Mouse (Mus musculus) kidney, adult 2 months (tissue): Measurements from ENCODE around the gene Cby3. TPM values are rescaled to one million over a fixed set of nuclear protein-coding genes. Genes with fewer than 3 reads are reported as not detected.

Experiments used
- DNase-seq: peaks from one replicate; pipeline ENCODE4 v3.0.0; 2021
- H3K27ac ChIP-seq: fragments of 200-500 bp; 2 replicates; pipeline ENCODE4 v1.5.1; 2012; ENCODE audit warnings: low read depth, low read length, control low read depth, inconsistent platforms; ENCODE audit not compliant: insufficient read depth
- H3K27me3 ChIP-seq: fragments of 200-500 bp; replicated peaks from 2 replicates; pipeline ENCODE4 v1.6.1; 2012; ENCODE audit warnings: mild to moderate bottlenecking, moderate library complexity, low read length, inconsistent platforms; ENCODE audit not compliant: control insufficient read depth, insufficient read depth
- H3K36me3 ChIP-seq: fragments of 200-500 bp; 2 replicates; pipeline ENCODE4 v1.6.1; 2012; ENCODE audit warnings: mild to moderate bottlenecking, moderate library complexity, low read length, inconsistent platforms; ENCODE audit not compliant: control insufficient read depth, insufficient read depth
- H3K4me1 ChIP-seq: fragments of 200-500 bp; 2 replicates; pipeline ENCODE4 v1.6.1; 2011; ENCODE audit warnings: low read length; ENCODE audit not compliant: control insufficient read depth, insufficient read depth
- H3K4me3 ChIP-seq: fragments of 200-500 bp; 2 replicates; pipeline ENCODE4 v1.5.1; 2011; ENCODE audit warnings: mild to moderate bottlenecking, low read depth, low read length, control low read depth; ENCODE audit not compliant: insufficient read depth
- CTCF ChIP-seq: fragments of 200-500 bp; conservative IDR thresholded peaks from 2 replicates; pipeline ENCODE4 v1.5.1; 2011; ENCODE audit warnings: low read depth, mild to moderate bottlenecking, control low read depth, low read length, moderate library complexity, mixed read lengths; ENCODE audit not compliant: insufficient read depth, insufficient read length
- POLR2A ChIP-seq: fragments of 200-500 bp; IDR thresholded peaks from one replicate; pipeline ENCODE4 v1.6.1; 2011; ENCODE audit warnings: low read depth, low read length, control low read depth
- WGBS: fragments of 180-500 bp; shearing (Covaris S2); methylation state at CpG from one replicate; pipeline ENCODE4 v1.1.7; 2018; 5-methylcytosine and 5-hydroxymethylcytosine counted together
- polyA plus RNA-seq: library from polyadenylated mRNA; depleted of rRNA; stranded (reverse); fragments of >200 nt; gene quantifications from 2 replicates; pipeline ENCODE4 v1.2.3, GENCODE M21; 2012

The Cby3 gene
- polyA plus RNA-seq, 1 experiment = 1.3 TPM

DNA sequence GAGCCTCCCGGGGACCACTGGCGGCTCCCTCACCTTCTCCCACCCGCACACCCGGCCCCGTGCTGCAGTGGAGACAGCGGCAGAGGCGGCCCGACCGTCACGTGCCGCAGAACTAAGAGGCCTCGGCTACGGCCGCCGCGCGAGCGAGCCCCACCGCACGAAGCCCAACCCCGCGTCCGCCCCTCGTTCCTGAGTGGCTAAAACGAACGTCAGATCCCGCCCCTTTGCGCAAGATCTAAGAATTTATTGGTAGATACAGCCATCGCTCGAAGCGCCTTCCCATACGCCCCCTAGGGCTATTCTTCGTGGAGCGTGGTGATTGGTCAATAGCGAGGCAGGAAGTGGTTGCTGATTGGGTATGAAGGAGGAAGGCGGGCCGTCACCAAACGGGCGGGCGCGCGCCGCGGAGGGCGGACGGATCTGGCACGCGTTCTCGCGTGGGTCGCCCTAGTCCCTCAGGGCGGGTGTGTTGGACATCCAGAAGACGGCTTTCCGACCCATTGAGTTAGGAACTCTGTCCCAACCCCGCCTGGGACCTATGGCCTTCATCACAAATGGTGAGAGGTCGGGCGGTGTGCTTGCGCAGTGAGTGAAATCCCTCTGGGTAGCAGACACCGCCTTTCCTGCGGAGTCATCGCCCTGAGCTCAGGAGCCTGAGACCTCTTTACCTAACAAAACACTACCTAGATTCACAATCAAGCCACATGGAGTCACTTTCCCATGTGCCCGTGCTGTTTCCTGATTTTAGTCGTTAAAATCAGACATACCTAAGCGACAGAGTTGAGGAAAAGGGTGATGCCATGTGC lies 28.6 kb upstream of the Cby3 start, which contains the start of gene Canx:
Gene Canx, minus strand, starts transcription at position 178 of the 806 bp plus-strand sequence.
- H3K27me3 ChIP-seq = no peaks in the 10 kb centered on the region
- no peak for TF ChIP-seq CTCF
- TF ChIP-seq POLR2A = peak; percentile 88
- peak within 1 kb of the TSS; percentile 85 for H3K4me3 ChIP-seq
- under 1% methylated on average over 64 of the region's 64 CpGs for WGBS
- peaks cover 6% of the 10 kb centered on the region; the same call in 1 of the 2 replicates for H3K4me1 ChIP-seq
- DNase-seq = peak; percentile 100
- H3K27ac ChIP-seq = peak within 1 kb of the TSS; percentile 78
- H3K36me3 ChIP-seq = no peaks in the 10 kb centered on the region

DNA sequence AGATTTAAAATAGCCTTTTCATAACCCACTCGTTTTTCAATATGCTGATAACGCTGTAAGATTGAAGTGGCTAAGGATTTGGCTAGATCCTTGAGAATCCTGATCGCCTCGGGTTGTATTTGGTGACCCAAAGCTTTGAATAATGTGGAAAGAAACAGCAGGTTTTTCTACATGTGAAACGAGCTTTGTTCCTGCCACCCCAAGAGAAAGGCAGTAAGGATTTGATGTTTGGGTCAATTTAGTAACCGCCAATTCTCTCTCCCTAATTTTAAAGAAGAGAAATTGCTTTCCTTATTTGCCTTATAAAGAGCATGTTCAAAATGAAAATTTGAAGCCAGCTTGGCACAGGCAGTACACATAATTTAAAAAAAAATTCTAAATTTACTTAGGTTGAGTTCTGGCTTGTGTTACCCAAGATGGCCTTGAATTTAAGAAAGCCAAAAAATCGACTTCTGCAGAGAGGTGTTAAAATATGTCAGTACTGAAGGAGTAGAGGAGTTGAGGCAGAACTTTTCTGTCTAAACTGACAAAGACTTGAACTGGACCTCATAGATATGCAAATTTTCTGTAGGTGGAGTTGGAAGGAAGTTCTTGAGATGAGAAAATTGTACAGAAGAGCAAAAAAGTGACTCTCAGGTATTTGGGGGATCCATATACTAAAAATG lies 27.8 kb upstream of the Cby3 start:
- 2% methylated on average over 7 of the region's 7 CpGs for WGBS
- Histone ChIP-seq H3K27ac (peak overlapping the region; percentile 74), H3K36me3 (no peaks in the 10 kb centered on the region), H3K27me3 (no peaks in the 10 kb centered on the region), H3K4me3 (peak overlapping the region; percentile 76), H3K4me1 (peaks cover 6% of the 10 kb centered on the region; the same call in 1 of the 2 replicates)
- no peak for DNase-seq
- TF ChIP-seq POLR2A (no peak), CTCF (no peak)

DNA sequence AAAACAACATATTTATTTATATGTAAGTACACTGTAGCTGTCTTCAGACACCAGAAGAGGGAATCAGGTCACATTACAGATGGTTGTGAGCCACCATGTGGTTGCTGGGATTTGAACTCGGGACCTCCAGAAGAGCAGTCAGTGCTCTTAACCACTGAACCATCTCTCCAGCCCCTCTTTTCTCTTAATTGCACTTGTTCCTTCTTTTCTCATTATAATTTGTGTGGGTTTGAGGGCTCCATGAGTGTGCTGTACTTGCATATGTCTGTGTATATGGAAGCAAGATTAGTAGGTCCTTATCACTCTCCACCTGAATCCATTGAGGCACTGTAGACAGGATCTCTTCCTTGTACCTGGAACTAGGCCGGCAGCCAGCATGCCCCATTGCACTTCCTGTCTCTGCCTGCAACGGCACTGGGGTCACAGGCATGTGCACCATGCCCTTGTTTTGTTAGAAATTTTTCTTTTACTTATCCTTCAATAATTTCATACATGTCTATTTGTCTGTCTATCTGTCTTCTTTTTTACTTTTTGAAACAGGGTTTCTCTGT lies 26.1 kb upstream of the Cby3 start:
- no peak overlapping the region for H3K27ac ChIP-seq
- no peak overlapping the region for H3K4me3 ChIP-seq
- H3K36me3 ChIP-seq = no peaks in the 10 kb centered on the region
- TF ChIP-seq CTCF (no peak), POLR2A (no peak)
- H3K27me3 ChIP-seq = no peaks in the 10 kb centered on the region
- peaks cover 6% of the 10 kb centered on the region; the same call in 1 of the 2 replicates for H3K4me1 ChIP-seq
- no peak for DNase-seq
- WGBS = 62% methylated on average over 3 of the region's 3 CpGs

DNA sequence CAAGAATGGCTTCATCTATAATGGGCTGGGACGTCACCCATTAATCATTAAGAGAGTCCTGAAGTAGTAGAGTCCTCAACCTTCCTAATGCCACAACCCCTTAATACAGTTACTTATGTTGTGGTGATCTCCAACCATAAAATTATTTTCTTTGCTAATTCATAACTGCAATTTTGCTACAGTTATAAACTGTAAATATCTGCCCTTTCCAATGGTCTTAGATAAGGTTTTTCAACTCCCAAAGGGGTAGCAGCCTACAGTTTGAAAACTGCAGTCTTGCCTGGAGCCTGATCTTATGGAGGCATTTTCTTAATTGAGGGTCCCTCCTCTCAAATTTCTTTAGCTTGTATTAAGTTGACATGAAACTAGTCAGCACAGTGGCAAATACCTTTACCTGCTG lies 24.9 kb upstream of the Cby3 start:
- DNase-seq = no peak
- Histone ChIP-seq H3K4me3 (no peak overlapping the region), H3K4me1 (peaks cover 2% of the 10 kb centered on the region; the same call in 1 of the 2 replicates), H3K36me3 (no peaks in the 10 kb centered on the region), H3K27ac (no peak overlapping the region), H3K27me3 (no peaks in the 10 kb centered on the region)
- no peak for TF ChIP-seq CTCF
- no peak for TF ChIP-seq POLR2A
- 95% methylated on average over 1 of the region's 1 CpGs for WGBS

DNA sequence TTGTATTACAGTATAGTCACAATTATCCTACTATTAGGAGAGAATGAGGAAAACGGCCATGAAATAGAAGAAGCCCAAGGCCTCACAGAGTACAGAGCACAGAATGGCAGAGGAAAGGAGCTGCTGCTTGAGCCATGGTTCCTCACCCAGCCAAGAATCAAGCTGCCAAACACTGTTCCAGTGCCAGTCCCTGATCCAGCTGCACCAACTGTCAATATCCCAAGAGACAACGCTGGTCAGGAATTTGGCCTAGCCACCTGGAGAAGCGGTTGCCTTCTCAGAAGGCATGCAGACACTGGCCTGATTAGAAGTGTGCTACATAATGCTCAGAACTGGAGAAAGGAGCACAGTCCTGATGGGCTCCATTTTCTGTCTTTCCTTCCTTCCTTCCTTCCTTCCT lies 21.1 kb upstream of the Cby3 start:
- TF ChIP-seq POLR2A (no peak), CTCF (no peak)
- no peaks in the 10 kb centered on the region for H3K36me3 ChIP-seq
- 92% methylated on average over 3 of the region's 3 CpGs for WGBS
- no peak for DNase-seq
- no peak overlapping the region for H3K27ac ChIP-seq
- no peaks in the 10 kb centered on the region; the same call in 1 of the 2 replicates for H3K4me1 ChIP-seq
- no peaks in the 10 kb centered on the region for H3K27me3 ChIP-seq
- H3K4me3 ChIP-seq = no peak overlapping the region

DNA sequence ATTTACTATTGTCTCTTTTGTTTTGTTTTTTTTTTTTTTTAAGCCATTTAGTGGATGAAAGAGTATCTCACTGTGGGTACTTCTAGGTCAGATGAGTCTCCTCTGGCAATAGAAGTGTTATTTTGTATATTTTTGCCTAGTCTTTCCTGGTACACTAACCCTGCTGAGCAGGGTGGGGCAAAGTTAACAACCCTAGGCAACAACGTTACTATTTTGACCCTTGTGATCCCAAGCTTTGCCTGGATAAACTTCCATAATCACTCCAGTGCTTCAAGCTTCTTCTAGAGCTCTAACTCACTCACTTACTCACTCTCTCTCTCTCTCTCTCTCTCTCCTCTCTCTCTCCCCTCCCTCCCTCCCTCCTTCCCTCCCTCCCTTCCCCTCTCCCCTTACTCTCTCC lies 18.1 kb upstream of the Cby3 start:
- no peak for TF ChIP-seq CTCF
- no peak for TF ChIP-seq POLR2A
- H3K4me1 ChIP-seq = no peaks in the 10 kb centered on the region; the same call in 1 of the 2 replicates
- no peaks in the 10 kb centered on the region for H3K27me3 ChIP-seq
- H3K36me3 ChIP-seq = no peaks in the 10 kb centered on the region
- no peak overlapping the region for H3K27ac ChIP-seq
- WGBS = 34% methylated on average over 1 of the region's 1 CpGs
- DNase-seq = peak; percentile 32
- H3K4me3 ChIP-seq = no peak overlapping the region

DNA sequence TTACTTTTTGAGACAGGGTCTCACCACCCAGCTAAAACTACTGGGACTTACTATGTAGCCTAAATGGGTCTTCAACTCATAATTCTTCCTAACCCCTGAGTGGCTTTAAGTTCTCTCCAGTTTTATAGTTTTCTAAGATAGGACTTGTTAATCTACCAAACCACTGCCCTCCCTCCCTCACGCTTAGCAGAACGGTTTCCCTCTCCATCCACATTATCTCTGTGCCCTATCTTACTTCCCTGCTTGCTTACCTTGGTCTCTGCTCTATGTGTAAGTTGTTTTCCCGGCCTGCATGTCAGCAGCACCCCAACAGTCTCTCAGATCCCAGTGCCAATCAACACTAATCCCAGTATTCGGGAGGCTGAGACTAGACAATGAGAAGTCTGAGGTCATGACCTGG lies 17.4 kb upstream of the Cby3 start:
- Histone ChIP-seq H3K27me3 (no peaks in the 10 kb centered on the region), H3K4me1 (no peaks in the 10 kb centered on the region; the same call in 1 of the 2 replicates), H3K4me3 (no peak overlapping the region), H3K27ac (no peak overlapping the region), H3K36me3 (no peaks in the 10 kb centered on the region)
- 74% methylated on average over 4 of the region's 4 CpGs for WGBS
- DNase-seq = no peak
- TF ChIP-seq CTCF (no peak), POLR2A (no peak)
